Mouse (Mus musculus) layer of hippocampus, postnatal 36 days (tissue): ENCODE data around the gene Xrn2. TPM values are rescaled to one million over a fixed set of nuclear protein-coding genes. Genes with fewer than 3 reads are reported as not detected.

ENCODE experiments used
- DNase-seq, 2 experiments: peaks; one replicate each; pipeline ENCODE4 v3.0.0; 2022
- total RNA-seq, 2 experiments: library from RNA; stranded (reverse); gene quantifications; 2 replicates each; pipeline ENCODE4 v1.2.3; 2021

Gene Xrn2
- total RNA-seq, 2 experiments from 2014 or later: 44.3 to 47.2 TPM

DNA sequence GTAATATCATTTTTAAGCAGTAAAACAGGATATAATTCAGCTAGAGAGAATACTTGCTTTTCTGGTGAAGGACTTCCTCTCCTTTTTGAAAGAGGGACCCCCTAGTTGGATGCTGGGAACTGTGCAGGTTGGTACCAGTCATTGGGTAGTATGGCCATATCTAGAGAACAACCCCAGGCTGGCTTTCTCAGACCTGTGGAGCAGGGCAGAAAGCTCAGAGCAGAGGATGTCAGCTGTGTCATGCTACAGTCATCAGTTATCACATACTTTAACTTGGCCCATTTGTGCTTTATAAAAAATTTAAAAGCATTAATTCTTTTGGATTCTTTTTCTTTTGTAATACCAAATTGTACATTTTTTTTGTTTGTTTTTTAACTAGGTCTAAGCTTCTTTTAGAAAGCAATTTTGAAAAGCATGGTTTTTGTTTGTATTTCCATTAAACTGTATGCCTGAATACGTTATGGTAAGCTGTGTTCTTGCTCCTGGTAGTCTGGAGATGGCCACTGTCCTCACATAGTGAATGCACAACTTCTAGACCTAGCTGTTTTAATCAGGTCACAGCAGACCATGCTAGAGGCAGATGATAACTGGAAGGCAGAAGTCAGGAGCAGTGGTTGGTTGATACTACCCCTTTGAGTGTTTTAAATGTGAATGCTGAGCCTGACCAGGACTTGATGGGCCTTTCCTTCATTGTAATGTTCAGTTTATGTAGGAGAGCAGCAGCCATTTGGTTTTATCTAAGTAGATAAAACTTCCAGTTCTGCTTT is 54.9 kb downstream of the Xrn2 start:
- DNase-seq: no peak

DNA sequence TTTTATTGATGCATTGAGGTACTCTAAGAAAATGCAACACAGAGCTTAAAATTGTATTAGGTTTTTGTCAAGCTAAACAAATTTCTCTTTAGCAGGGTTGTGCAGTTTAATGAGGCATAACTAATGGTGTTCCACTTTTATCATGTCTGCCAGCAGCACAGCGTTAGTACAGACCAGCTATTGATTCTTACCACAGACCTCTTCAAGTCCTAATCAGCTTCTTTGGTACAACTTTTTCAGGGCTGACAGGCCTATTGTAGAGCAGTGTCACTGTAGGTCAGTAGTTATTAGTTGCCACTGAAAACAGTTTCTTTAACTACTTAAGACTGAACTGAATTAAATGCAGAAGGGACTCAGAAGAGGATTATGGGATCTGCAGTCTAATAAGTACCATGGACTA is 56.3 kb downstream of the Xrn2 start:
- DNase-seq: no peak

DNA sequence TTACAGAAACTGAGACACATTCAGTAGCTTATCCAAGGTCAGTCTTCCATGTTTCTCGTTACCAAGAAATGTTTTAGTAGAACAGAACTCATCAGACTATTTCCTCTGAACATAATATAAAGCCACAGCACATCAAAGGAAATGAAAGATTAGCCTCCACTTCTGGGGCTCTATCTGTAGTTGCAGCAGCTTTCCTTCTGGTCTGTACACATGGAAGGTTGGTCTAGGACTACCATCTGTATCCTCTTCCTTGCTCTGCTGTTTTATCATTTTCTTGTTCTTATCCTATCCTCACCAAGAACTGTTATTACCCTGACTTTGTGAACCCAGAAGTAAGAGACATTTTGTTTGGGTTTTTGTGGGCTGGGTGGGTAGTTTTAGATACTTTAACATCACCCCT is 57.5 kb downstream of the Xrn2 start:
- no peak for DNase-seq

DNA sequence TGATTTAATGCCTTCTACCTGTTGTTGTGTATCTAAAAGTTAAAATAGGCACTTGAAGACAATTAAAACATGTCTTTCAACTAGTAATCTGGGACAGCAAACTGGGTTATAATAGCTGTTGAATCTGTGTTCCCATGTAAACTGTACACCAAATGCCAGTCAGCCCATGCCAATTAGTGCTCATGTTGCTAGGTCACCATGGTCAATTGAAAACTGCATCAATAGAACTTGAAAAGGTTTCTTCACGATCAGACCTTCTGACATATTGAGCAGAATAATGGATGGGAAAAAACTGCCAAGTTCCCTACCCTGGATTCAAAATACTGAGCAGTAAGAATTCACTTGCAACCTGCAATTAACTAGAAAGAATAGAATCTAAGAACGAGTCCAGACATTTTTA is 61.2 kb downstream of the Xrn2 start:
- DNase-seq: no peak

DNA sequence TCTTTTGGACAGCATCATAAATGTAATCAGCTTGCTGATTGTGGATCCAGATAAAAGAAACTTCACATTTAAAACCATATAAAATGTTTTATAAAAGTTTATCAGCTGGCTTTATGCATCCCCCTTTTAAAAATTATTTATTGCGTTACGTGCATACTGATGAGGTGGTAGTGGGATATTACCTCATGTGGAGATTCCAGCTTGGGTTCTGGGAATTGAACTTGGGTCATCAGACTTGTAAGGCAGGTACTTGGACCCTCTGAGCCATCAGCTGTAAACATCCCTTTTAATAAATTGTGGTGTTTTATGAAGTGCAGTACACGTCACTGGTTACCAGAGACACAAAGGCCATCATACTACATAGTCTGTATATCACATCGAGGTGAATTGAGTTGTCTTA is 61.6 kb downstream of the Xrn2 start:
- DNase-seq: no peak

DNA sequence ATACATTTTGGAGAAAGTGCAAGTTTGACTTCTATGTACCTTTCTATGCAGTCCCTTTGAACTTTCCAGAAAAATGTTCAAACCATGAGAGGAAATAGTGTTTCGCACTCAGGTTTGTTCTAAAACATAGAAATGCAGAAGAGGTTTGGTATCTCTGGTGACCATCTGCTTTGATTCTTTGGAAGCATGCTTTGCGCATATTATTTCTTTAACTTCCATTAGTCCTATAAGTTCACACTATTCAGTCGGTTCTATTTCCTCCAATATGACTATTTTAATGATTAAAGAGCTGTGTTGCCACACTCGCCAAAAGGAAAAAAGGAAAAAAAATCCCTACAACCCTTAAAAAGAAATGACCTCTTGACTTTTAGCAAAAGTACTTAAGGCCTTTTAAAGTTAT is 69.6 kb downstream of the Xrn2 start:
- no peak for DNase-seq

DNA sequence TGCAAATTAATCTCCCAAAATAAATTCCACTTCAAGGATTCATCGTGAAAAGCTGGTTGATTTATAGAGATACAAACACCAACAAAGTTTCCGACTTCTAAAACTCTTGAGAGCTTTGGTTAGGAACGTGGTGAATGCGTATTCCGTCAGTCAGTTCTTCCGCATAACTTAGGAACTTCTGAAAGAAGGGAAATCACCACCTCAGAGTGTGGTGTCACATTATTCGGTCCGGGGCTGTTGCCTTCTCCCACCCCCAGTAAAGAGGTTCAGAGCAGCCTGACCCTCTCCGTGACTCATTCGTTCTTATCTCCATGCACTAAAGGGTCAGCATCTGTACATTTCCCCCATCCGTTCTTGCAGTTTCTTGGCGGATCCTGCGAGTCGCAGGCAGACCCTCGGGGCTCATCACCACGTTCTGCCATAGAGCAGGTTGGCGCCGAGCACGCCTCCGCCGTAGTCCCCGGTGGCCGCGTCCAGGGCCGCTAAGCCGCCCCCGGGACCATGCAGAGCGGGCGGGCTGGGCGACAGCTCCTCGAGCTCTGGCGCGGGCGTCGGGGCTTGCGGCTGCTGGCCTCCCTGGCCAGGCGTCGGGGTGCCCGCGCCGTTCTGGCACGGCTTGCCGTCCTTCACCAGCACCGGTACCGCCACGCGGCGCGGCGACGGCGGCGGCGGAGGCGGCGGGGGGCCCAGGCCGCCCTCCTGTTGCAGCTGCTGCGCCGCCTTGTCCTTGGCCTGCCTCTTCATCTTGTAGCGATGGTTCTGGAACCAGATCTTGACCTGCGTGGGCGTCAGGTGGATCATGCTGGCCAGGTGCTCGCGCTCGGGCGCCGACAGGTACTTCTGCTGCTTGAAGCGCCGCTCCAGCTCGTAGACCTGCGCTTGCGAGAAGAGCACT is 70.9 kb downstream of the Xrn2 start:
- peak in 1 of 2 experiments; percentile 5 for DNase-seq

DNA sequence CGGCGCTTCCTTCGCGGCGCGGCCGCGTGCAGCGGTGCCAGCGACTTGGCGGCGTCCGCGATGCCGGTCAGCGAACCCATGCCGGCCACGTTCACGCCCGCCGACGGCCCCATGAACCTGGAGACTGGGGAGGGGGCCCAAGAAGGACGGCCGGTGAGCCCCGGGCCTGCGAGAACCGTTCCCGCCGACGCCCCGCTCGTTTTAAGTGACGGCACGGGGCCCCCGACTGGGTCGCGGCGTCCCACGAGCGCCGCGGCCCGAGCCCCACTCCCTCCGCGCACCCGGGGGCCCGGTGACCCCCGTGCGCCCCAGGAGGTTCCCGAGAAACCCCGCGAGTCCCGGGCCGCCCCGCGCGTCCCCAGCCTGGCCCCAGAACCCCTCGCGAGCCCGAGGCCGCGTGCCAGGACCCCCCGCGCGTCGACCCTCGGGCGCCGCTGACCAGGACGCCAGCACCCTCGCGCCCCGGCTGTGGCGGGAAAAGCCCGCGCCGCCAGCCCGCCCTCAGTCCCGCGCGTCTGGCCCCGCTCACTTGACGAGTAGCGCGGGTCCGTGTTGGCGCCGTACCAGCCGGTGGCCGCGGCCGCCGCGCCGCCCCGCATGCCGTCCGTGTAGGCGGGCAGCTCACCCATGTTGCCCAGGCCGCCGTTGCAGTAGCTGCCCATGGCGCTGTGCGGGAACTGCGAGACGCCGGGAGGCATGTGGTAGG is 71.7 kb downstream of the Xrn2 start:
- no peak for DNase-seq

DNA sequence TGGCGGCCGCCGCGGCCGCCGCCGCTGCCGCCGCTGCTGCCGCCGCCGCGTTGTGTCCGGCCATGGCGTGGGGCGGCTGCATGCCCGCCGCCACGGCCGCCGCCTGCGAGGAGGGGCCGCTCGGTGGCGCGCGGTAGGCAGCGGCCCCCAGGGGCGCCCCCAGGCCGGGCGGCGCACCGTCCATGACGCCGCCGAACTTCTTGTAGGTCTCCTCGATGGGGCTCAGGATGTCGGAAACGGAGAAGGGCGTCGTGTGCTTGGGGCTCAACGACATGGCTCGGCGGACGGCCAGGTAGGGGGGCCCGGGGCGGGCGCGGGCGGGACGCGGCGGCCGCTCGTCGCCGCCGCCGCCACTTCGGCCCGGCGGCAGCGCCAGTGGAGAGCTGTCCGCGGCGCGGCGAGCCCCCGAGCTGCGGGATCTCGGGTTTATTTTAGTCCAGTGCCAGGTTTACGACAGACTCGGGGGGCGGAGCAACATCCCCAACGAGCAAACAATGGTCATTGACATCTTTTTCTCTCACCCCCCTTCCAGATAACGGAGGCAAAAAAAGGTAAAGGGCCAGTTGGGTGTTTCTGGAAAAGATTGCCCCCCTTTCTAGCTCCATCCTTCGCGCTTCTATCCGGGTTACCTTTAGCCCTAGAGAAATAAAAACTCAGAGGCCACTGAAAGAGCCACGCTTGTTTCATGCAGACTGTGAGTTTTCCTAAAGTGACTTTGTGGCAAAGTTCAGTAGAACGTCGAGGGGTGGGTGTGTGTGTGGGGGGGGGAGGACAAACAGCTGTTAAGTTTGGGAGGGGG is 72.5 kb downstream of the Xrn2 start, which contains the start of gene Nkx2-4:
Gene Nkx2-4 (minus strand): TSS at position 374 of the 799 bp plus-strand sequence.
- no peak for DNase-seq

DNA sequence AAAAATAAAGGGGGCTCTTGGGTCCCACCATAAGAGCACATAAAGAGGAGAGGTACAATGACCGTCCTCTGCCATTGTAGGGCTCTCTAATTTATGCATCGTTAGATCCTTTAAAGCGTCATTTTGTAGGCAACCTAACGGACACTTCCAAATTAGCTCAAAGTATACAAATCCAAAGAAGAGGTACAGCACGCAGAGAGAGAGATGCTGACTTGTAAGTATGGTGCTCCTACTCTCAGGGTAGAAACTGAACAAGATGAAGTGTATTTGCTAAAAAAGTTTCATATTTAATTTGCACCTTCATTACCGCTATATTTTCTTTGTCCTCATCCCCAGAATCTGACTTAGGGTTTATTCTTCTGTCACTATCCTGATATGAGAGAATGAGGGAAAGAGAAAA is 73.1 kb downstream of the Xrn2 start:
- no peak for DNase-seq

DNA sequence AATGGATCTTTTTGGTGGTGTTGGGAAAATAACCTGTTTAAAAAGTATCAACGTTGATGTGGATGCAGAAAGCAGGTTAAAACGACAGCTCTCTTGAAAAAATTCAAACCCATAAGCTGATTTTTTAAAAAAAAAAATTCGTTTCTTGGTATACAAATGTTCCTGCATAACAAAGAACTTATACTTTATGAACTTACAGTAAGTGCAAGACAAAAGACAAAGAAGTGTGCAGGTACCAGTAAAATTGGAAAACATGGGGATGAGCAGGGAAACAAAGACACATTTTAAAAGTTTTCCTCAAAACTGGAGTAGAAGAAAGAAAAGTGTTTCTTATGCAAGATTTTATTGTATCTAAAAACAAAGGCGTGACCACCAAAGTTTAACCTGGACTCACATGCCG is 73.6 kb downstream of the Xrn2 start:
- DNase-seq: no peak

DNA sequence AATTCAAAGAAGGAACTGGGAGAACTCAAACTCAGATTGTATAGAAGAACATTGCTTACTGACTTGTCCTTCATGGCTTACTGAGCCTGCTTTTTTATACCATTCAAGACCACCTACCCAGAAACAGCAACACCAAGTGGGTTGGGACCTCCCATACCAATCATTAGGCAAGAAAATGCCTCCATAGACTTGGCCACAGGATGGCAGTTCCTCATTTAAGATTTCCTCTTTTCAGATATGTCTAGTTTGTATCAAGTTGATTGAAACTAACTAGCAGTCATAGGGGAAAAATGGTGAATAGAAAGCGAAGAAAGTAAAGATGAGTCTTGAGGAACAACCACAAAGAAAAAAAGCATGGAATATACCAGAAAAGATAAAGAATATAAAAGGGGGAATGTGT is 106.9 kb downstream of the Xrn2 start:
- DNase-seq: no peak

DNA sequence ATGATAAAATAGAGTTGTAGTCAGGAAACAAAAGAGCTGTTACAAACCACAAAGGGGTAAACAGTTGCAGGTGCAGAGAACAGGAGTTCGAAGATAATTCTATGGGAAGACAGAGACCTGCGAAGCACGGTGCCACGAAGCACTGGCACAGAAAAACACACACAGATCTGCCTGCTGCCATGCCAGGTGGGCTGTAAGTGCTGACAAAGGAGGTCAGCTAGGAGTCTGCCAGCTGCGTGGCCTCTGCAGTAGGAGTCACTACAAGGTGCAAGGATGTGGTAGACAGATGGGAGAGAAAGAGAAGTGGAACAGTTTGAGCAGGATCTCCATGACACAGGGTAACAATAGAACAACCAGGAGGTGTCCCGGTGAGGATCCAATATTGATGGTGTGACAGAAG is 114.6 kb downstream of the Xrn2 start:
- no peak for DNase-seq

Other genes starting within 250 kb of the Xrn2 start
- 10 to 100 TPM; 20.7 to 20.8 TPM for gene Kiz, start 157.1 kb upstream of the Xrn2 start, total RNA-seq
- gene Nkx2-4, start 72.4 kb downstream of the Xrn2 start, total RNA-seq: not detected
- 1 to 10 TPM; 6.4 to 6.6 TPM for gene Nkx2-2, start 181.2 kb downstream of the Xrn2 start, total RNA-seq